Mouse (Mus musculus) olfactory bulb, adult 2 months (tissue): ENCODE data around the gene 1700086D15Rik. TPM values are rescaled to one million over a fixed set of nuclear protein-coding genes. Genes with fewer than 3 reads are reported as not detected.

ENCODE experiments used
- H3K27ac ChIP-seq: fragments of 200-500 bp; 2 replicates; pipeline ENCODE4 v1.5.1; 2012; ENCODE audit warnings: low read depth, low read length; ENCODE audit not compliant: insufficient read depth
- H3K4me1 ChIP-seq: fragments of 200-500 bp; 2 replicates; pipeline ENCODE4 v1.6.1; 2012; ENCODE audit warnings: low read length; ENCODE audit not compliant: control insufficient read depth, insufficient read depth
- H3K4me3 ChIP-seq: fragments of 200-500 bp; 2 replicates; pipeline ENCODE4 v1.5.1; 2012; ENCODE audit warnings: mild to moderate bottlenecking, low read depth, low read length, moderate library complexity; ENCODE audit not compliant: insufficient read depth
- CTCF ChIP-seq: fragments of 200-500 bp; IDR thresholded peaks from 2 replicates; pipeline ENCODE4 v1.5.1; 2012; ENCODE audit warnings: low read depth, mild to moderate bottlenecking, low read length, moderate library complexity; ENCODE audit not compliant: insufficient read depth
- POLR2A ChIP-seq: fragments of 200-500 bp; IDR thresholded peaks from 2 replicates; pipeline ENCODE4 v1.6.1; 2012; ENCODE audit warnings: mild to moderate bottlenecking, low read depth, low read length, moderate library complexity; ENCODE audit not compliant: insufficient read depth
- WGBS: fragments of 180-500 bp; shearing (Covaris S2); methylation state at CpG from one replicate; pipeline ENCODE4 v1.1.7; 2018; 5-methylcytosine and 5-hydroxymethylcytosine counted together
- polyA plus RNA-seq: library from polyadenylated mRNA; stranded (reverse); fragments of >200 nt; gene quantifications from 2 replicates; pipeline ENCODE4 v1.2.4, GENCODE M21; 2012; ENCODE audit warnings: low replicate concordance; ENCODE audit not compliant: missing spikeins, insufficient read depth, insufficient read length

The 1700086D15Rik gene
- polyA plus RNA-seq, 1 experiment, result not detected

DNA sequence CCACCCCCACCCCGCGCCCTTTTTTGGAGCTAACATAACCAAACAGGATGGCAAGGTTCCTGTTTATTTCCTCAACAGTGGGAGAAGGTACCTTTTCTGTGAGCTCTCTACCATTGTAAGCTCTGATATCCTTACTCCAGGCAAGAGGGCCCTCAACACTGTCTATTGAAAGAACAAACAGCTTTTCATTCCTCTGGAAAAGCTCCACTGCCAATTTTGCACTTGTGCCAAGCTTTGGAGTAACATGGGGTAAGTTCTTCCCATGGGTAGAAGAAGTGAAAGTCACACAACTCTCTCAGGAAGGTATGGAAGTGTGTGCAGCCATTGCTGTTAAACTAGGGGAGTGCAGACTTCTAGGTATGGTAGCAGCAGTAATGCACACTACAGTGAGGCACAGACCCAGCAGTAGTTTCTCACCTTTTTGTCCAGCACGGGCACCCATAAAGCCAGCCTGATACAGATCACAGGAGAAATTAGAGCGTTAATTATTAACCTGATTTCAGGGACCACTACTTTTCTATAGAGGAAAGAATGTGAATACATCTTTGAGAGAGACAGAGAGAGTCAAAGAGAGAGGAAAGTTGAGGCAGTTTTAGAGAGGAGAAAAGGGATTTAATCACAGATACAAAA lies 10.5 kb upstream of the 1700086D15Rik start:
- Histone ChIP-seq H3K4me3 (no peak overlapping the region), H3K27ac (no peak overlapping the region), H3K4me1 (no peaks in the 10 kb centered on the region)
- TF ChIP-seq CTCF (no peak), POLR2A (no peak)
- WGBS, result 85% methylated on average over 4 of the region's 4 CpGs

DNA sequence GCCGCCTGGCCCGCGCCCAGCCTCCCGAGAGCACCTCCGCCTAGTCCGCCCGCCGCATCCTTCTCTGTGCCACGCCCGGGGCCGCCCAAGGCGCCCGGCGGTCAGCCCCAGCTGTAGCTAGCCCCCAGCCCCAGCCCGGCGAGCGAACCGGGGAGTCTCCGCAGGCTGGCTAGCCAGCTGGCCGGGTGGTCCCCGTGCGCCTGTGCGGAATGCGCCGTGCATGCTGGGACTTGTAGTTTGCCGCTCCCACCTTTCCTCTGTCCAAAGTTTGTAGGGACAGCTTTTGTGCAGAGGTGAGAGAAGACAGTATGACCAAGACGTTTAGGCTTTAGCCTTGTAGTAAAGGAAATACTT lies 3.1 kb upstream of the 1700086D15Rik start, which contains the start of gene Arhgap44:
Gene Arhgap44 (minus strand): TSS at position 195 of the 354 bp plus-strand sequence.
- H3K4me1 ChIP-seq, result peaks cover 7% of the 10 kb centered on the region; the same call in 1 of the 2 replicates
- WGBS, result under 1% methylated on average over 27 of the region's 27 CpGs
- peak within 1 kb of the TSS; percentile 95 for H3K4me3 ChIP-seq
- no peak within 1 kb of the TSS for H3K27ac ChIP-seq
- peak; percentile 51; the same call in 1 of the 2 replicates for TF ChIP-seq POLR2A
- no peak for TF ChIP-seq CTCF

DNA sequence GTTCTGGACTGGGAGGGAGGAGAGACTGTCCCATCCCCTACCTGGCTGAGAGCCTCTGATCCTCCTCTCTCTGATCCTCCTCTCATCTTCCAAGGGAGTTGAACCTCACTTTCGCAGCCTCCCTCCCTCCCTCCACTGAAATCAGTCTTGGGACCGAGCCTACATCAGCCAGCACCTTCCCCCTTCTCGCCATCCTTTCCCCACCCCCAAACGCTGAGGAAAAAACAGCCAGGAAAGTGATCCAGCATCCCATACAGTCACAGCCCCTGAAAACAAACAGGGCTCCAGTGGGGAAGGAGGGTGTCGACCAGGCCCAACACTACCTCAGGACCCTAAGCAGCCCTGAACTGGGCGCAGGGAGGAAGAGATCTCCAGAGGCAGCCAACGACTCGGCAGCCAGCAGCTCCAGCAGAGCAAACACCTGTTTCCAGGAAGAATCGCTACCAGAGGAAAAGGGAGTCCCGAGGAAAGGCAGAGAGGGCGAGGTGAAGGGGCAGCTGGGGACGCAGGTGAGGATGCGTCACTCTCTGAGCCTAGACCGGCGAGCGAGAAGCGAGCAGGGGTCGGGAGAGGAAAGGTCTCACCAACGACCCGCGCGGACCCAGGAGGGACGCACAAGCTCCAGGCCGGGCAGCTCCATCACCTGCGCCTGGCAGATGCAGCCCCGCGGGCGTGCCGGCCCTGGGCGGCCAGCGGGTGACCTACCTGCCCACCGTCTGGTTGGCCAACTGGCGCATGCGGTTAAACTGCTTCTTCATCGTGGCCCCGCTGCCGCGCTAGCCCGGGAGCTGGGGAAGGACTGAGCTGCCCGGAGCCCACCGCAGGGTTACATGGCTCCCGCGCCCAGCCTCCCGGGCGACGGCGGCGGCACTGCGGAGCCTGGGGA lies 2.4 kb upstream of the 1700086D15Rik start:
- TF ChIP-seq CTCF (no peak), POLR2A (no peak)
- Histone ChIP-seq H3K27ac (no peak overlapping the region), H3K4me1 (peaks cover 13% of the 10 kb centered on the region), H3K4me3 (peak overlapping the region; percentile 95)
- WGBS, result 2% methylated on average over 49 of the region's 49 CpGs

DNA sequence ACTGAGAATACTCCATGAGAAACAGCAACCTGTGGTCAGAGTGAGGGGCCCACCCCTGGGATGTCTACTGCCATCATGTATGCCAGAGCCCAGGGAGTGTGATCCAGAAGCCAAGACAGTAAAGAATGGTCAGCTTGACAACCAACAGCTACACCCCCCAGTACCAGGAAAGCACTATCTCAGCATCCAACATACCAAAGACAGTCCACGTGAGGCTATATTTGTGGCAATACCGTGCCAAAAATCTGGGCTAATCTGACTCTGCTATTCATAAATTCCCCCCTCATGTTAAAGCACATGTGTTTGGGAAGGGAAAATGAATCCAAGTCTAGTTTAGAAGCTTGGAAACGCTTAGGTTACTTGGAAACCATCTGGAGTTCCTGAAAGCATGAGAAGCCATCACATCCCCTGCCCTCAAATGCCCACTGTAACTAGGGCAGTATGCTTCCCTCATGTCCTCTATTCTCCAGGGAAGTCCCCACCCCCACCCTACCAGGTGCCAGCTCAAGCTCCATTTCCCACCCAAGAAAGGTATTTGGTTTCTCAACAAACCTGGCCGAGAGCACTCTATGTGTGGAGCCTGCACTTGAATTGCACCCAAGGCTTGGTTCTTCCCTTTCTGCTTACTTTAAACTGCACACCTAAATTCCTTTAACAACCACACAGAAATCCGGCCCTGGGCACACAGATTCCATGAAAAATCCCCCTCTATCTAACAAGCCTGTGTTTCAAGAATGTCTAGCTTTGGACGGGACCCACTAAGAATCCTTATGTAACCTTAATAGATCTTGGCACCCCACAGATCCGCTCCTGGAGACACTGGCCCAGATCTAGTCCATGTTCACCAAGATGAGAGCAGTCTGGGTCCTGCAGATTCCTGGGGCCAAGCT lies 1.5 kb upstream of the 1700086D15Rik start:
- H3K4me3 ChIP-seq, result peak overlapping the region; percentile 95
- no peak for TF ChIP-seq CTCF
- no peak for TF ChIP-seq POLR2A
- H3K27ac ChIP-seq, result no peak overlapping the region
- H3K4me1 ChIP-seq, result peaks cover 15% of the 10 kb centered on the region
- WGBS, result 58% methylated on average over 7 of the region's 7 CpGs

DNA sequence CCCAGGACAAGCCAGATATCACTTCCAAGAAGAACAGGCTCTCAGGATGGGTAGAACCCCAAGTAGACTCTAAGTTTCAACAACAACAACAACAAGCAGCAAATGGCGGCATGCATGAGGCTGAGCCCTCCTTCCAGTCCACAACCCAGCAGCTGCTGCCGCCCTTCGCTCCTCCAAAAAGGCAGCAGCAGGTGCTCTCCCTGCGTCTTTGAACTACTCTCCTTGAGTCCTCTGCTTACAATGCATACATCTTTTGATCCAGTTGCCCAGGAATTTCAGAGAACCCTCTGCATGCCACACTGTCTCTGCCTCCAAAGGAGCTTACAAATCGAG lies 1.1 kb downstream of the 1700086D15Rik start:
- WGBS, result 95% methylated on average over 5 of the region's 5 CpGs
- TF ChIP-seq CTCF (no peak), POLR2A (no peak)
- Histone ChIP-seq H3K27ac (no peak overlapping the region), H3K4me3 (no peak overlapping the region), H3K4me1 (peaks cover 15% of the 10 kb centered on the region)

DNA sequence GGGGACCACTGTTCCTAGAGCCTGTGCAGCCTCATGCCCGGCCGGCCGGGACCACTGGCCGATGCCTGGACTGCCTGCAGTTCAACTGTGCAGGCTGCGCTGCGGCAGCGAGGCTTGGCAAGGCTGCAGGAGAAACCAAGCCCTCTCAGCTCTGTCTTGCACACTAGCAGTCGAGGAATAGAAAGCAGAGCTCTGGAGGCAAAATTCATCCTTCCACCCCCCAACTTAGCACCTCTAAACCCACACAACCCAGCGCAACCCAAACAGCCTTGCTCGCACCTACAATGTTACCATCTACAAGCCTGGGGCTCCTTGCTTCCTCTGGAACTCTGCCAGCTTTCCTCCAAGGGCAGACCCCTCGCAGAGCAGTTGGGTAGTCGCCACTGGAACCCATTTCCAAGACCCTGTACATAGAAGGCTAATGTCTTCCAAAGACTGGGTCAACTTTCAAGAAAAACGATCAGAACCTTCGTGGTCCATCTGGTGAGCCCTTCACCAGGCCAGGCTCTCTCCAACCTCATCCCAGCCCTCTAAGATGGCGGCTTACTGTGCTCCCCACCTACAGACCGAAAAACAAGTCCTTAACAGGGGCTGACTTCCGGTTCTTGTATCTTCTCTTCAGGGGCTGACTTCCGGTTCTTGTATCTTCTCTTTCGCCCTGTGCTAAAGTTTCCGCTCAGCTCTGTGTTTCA lies 1.6 kb downstream of the 1700086D15Rik start:
- 88% methylated on average over 20 of the region's 20 CpGs for WGBS
- H3K4me1 ChIP-seq, result peaks cover 15% of the 10 kb centered on the region
- no peak overlapping the region for H3K4me3 ChIP-seq
- TF ChIP-seq POLR2A, result no peak
- no peak for TF ChIP-seq CTCF
- H3K27ac ChIP-seq, result no peak overlapping the region

DNA sequence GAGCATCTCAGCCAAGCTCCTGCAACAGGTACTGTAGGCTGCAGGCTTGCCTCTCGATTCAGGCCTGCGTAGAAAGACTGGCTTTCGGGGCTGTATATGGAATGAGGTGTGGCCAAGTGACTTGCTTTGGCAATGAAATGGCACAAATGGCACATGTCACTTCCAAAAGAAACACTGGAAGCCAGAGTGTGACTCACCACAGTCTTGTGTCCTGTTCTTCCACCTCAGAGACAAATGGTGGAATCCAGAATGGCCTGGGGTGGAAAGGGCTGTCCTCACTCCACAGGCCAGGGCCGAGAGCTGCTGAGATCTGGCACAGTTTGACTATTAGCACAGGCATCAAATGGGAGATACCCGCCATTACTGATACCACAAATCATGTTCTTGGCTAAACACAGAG lies 6.7 kb downstream of the 1700086D15Rik start:
- H3K27ac ChIP-seq, result no peak overlapping the region
- H3K4me1 ChIP-seq, result peaks cover 11% of the 10 kb centered on the region
- TF ChIP-seq POLR2A (no peak), CTCF (no peak)
- WGBS, result 94% methylated on average over 5 of the region's 5 CpGs
- no peak overlapping the region for H3K4me3 ChIP-seq

DNA sequence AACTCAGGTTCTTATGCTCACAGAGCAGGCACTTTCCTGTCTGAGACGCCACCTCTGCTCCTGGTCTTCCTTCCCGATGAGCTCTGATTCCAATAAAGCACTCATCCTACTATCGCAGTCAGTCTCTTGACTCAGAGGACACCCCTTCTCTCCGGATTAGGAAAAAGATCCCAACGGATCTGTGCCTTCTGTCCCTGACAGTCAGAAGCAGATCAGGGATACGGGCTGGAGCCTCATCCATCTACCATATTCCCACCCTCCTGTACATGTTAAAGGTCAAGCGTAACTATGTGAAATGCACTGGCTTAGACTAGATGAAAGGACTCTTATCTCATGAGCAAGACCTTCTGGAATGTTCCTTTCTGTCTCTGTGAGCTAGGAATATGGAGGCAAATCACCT lies 11.2 kb downstream of the 1700086D15Rik start:
- TF ChIP-seq CTCF (no peak), POLR2A (no peak)
- H3K27ac ChIP-seq, result no peak overlapping the region
- H3K4me1 ChIP-seq, result no peaks in the 10 kb centered on the region; the same call in 1 of the 2 replicates
- 95% methylated on average over 7 of the region's 7 CpGs for WGBS
- H3K4me3 ChIP-seq, result no peak overlapping the region
